Mouse (Mus musculus) stomach, postnatal 0 days (tissue): ENCODE measurements at regions not wholly inside any gene's neighbourhood (a gene's known extent, or its start where the extent isn't known, plus 50 kb on each side); places are given as distances from the start of the nearest gene placed in this dataset.

Source experiments
- ATAC-seq: fragments of 200-750 bp; cut with Nextera tagmentation; 2 replicates; pipeline ENCODE4 v1.8.0; 2017; ENCODE audit not compliant: low FRiP score, low TSS enrichment
- DNase-seq: peaks from one replicate; pipeline ENCODE4 v3.0.0-alpha.2; 2016; ENCODE audit warnings: low spot score
- H3K27ac ChIP-seq: fragments of 300-500 bp; sonication (generic); replicated peaks from 2 replicates; pipeline ENCODE4 v1.5.1; 2014; ENCODE audit warnings: mild to moderate bottlenecking, control low read depth
- H3K27me3 ChIP-seq: fragments of 300-500 bp; sonication (generic); 2 replicates; pipeline ENCODE4 v1.6.1; 2014; ENCODE audit warnings: low read length; ENCODE audit not compliant: control insufficient read depth, insufficient read depth
- H3K36me3 ChIP-seq: fragments of 300-500 bp; sonication (generic); 2 replicates; pipeline ENCODE4 v1.6.1; 2014; ENCODE audit warnings: low read length, mixed read lengths; ENCODE audit not compliant: control insufficient read depth, insufficient read depth
- H3K4me1 ChIP-seq: fragments of 300-500 bp; sonication (generic); replicated peaks from 2 replicates; pipeline ENCODE4 v1.6.1; 2014; ENCODE audit warnings: antibody characterized with exemption; ENCODE audit not compliant: control insufficient read depth, insufficient read depth
- H3K4me2 ChIP-seq: fragments of 300-500 bp; sonication (generic); replicated peaks from 2 replicates; pipeline ENCODE4 v1.6.1; 2014; ENCODE audit warnings: low read depth, mild to moderate bottlenecking, control low read depth, moderate library complexity
- H3K4me3 ChIP-seq: fragments of 300-500 bp; sonication (generic); 2 replicates; pipeline ENCODE4 v1.5.1; 2014; ENCODE audit warnings: low read depth, low read length, control low read depth
- H3K9ac ChIP-seq: fragments of 300-500 bp; sonication (generic); 2 replicates; pipeline ENCODE4 v1.6.1; 2014; ENCODE audit warnings: mild to moderate bottlenecking, low read length, control low read depth, mixed read lengths
- H3K9me3 ChIP-seq: fragments of 300-500 bp; sonication (generic); 2 replicates; pipeline ENCODE4 v1.6.1; 2016; ENCODE audit warnings: low read length; ENCODE audit not compliant: control insufficient read depth
- CTCF ChIP-seq: IDR thresholded peaks from 2 replicates; pipeline ENCODE4 v1.5.1; 2016; ENCODE audit warnings: antibody characterized with exemption, low read depth, mild to moderate bottlenecking, moderate library complexity
- EP300 ChIP-seq: optimal IDR thresholded peaks from 2 replicates; pipeline ENCODE3; 2016; ENCODE audit warnings: antibody characterized with exemption
- WGBS: fragments of 180-500 bp; shearing (Covaris S2); extraction: QIAGEN DNeasy Blood & Tissue Kit; methylation state at CpG from one replicate; pipeline ENCODE4 v1.1.7; 2014; 5-methylcytosine and 5-hydroxymethylcytosine counted together

DNA sequence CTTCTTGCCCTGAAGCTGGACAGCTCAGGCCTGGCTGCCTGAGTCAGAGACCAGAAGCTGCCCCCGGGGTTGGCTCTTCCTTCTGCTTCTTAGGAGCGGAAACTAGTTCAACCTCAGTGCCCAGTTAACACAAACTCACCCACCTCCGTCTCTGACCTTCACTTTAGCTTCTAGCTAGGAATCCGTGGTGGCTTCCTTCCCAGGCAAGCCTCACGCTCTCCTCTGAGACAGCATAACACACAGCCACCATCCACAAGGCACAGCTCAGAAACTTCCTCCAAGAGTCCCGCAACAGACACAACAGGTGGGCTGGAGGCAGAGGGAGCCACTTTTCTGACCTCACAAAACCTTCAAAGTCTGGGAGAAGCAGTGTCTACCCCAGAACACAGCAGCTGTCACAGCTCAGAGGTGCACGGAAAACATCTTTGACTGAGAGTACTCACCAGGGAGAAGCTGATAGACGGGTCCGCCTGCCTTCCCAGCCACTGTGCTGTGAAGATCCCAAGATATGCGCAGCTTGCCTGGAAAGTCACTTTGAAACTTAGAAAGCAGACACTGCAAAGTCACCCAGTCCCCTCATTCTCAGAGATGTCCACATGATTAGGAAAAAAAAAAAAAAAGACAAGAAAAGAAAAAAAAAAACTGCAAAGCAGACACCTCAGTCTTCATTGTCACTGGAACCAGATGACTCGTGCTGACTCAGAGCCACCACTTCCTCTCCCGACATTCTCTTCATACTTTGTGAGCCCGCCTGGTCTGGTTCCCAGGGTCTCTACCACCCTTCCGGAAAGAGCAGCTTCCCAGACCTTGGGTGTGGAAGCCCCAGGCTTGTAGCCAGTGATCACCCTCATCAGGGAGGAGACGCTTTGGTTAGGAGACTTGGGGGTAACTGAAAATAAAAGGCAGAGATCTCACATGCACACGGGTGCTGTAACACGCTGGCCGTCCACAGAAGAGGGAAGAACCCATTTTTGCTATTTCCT, 162.1 kb upstream of the Spdye4c start:
- DNase-seq, result peak; percentile 24
- Histone ChIP-seq H3K4me2 (peak overlapping the region; percentile 45), H3K4me1 (peaks cover 11% of the 10 kb centered on the region), H3K4me3 (peak overlapping the region; percentile 17), H3K27me3 (no peaks in the 10 kb centered on the region), H3K36me3 (no peaks in the 10 kb centered on the region), H3K9ac (peak overlapping the region; percentile 45), H3K9me3 (no peaks in the 10 kb centered on the region), H3K27ac (peak overlapping the region; percentile 83)
- no peak for ATAC-seq
- TF ChIP-seq CTCF, result no peak
- TF ChIP-seq EP300, result no peak
- WGBS, result 35% methylated on average over 18 of the region's 18 CpGs

DNA sequence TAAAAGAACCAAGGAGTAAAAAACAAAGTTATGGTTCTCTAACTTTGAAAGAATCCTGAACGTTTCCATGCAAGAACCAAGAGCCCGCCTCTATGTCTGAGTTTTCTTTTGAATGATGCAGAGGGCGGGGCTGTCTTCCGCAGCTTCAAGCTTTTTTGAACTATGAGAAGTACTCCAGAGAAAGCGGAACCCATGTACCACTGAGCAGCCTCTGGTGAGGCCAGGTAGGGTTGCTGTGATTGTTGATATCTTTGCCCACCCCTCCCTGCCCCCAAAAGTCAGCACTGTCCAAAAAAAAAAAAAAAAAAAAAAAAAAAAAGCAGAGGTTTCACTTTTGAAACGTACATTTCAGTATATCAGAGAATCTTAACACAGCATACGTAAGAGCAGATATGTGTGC, 161.2 kb upstream of the Spdye4c start:
- H3K4me3 ChIP-seq, result no peak overlapping the region
- 34% methylated on average over 7 of the region's 7 CpGs for WGBS
- H3K36me3 ChIP-seq, result no peaks in the 10 kb centered on the region
- H3K9ac ChIP-seq, result no peak overlapping the region
- H3K4me2 ChIP-seq, result peak overlapping the region; percentile 21
- H3K4me1 ChIP-seq, result peaks cover 11% of the 10 kb centered on the region
- TF ChIP-seq CTCF (no peak), EP300 (no peak)
- H3K27me3 ChIP-seq, result no peaks in the 10 kb centered on the region
- ATAC-seq (no peak), DNase-seq (no peak)
- peak overlapping the region; percentile 83 for H3K27ac ChIP-seq
- no peaks in the 10 kb centered on the region for H3K9me3 ChIP-seq

DNA sequence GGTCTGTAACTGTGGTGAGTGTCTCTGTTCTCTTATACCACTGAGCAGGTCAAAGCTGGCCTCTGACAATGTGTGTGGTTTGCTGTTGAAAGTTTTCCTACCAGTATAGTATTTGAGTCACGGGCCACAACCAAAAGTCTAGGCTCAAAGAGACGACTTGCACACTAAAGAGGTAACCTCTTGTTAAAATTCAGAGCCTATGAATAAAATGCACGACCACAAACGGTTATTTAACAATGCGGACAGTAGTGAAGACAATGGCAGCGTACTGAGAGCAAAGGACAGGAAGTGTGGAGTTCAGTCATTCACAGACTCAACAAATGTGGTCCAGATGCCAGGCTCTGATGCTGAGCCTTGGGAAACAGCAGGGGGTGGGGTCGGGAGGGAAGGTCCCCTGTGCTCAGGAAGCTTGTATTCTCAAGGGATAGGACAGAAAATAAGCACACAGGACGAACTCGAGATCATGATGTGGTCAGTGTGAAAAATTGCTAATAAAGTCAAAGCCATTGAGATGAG, 160.2 kb upstream of the Spdye4c start:
- DNase-seq, result no peak
- H3K27ac ChIP-seq, result no peak overlapping the region
- H3K36me3 ChIP-seq, result no peaks in the 10 kb centered on the region
- no peak overlapping the region for H3K4me3 ChIP-seq
- TF ChIP-seq EP300 (no peak), CTCF (no peak)
- peaks cover 11% of the 10 kb centered on the region for H3K4me1 ChIP-seq
- H3K4me2 ChIP-seq, result no peak overlapping the region
- no peak overlapping the region for H3K9ac ChIP-seq
- H3K27me3 ChIP-seq, result no peaks in the 10 kb centered on the region
- ATAC-seq, result no peak
- no peaks in the 10 kb centered on the region for H3K9me3 ChIP-seq
- WGBS, result 77% methylated on average over 9 of the region's 9 CpGs

DNA sequence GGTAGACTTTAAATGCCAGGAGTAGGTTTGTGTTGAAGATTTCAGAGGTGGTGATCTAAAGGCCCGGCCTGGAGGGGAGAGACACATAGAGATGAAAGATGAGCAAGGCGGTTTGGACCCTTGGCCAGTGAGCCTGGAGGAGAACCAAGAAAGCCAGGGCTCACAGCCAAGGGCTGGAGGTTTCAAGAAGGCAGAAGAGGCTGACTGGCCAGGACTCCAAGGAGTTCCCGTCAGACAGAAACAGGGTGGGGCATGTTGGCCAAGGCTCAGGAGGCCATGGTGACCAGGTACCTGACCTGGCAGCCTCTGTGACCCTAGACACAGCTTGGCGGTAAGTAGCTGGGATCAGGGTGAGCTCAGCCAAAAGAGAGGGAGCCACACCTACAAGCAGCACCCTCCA, 159.3 kb upstream of the Spdye4c start:
- Histone ChIP-seq H3K36me3 (no peaks in the 10 kb centered on the region), H3K27me3 (no peaks in the 10 kb centered on the region), H3K27ac (no peak overlapping the region), H3K4me1 (peaks cover 11% of the 10 kb centered on the region), H3K4me2 (no peak overlapping the region), H3K9ac (no peak overlapping the region), H3K9me3 (no peaks in the 10 kb centered on the region), H3K4me3 (no peak overlapping the region)
- TF ChIP-seq CTCF, result no peak
- ATAC-seq (0 out of 2 replicates have a peak, but pooled peaks have one; percentile 31), DNase-seq (no peak)
- WGBS, result 61% methylated on average over 4 of the region's 4 CpGs

DNA sequence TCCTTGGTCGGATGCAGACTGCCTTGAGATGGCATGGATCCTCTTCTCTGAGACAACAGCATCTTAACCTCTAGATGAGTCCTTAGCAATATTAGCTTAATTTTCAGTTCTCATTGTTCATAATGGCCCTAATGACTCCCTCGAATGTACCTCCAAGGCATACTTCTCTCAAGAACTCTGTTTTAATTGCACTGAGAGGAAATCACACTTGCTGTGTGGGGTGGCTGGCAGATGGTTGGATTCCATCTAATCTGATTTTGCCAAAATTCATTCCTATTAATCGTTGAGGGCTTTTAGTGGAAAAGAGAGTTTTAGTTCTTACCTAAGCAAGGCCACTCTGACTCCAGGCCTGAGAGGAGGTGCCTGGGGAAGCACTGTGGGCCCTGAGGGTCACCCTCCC, 158.3 kb upstream of the Spdye4c start:
- TF ChIP-seq CTCF, result no peak
- TF ChIP-seq EP300, result no peak
- DNase-seq (no peak), ATAC-seq (no peak)
- no peak overlapping the region for H3K27ac ChIP-seq
- H3K9me3 ChIP-seq, result no peaks in the 10 kb centered on the region
- no peak overlapping the region for H3K4me2 ChIP-seq
- H3K27me3 ChIP-seq, result no peaks in the 10 kb centered on the region
- H3K36me3 ChIP-seq, result no peaks in the 10 kb centered on the region
- H3K9ac ChIP-seq, result no peak overlapping the region
- 83% methylated on average over 3 of the region's 3 CpGs for WGBS
- H3K4me3 ChIP-seq, result no peak overlapping the region
- peaks cover 9% of the 10 kb centered on the region for H3K4me1 ChIP-seq

DNA sequence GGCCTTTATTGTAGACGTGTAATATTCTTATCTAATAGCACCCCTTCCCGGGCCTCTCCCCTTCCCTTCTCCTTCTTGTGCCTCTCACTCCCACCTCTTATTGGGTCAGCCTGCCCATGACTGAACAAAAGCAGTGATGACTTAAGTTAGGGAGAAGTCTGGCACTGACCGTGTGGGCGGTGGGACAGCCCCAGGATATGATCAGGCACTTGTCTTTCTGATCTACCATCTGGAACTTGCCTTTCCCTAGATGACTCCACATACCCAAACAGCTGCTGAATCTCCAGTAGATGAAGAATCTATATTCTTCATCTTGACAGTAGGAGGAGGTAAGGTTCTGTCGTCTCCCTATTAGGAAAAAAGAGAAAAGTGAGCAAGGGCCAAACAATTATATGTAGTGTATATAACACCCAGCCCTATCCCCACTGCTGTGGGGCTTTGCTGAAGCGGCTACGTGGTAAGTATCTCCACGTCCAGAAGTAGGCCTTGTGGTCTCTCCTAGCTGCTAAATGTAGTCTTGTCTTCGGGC, 157.4 kb upstream of the Spdye4c start:
- Histone ChIP-seq H3K9ac (no peak overlapping the region), H3K4me2 (no peak overlapping the region), H3K27me3 (no peaks in the 10 kb centered on the region), H3K9me3 (no peaks in the 10 kb centered on the region), H3K4me3 (no peak overlapping the region), H3K36me3 (no peaks in the 10 kb centered on the region), H3K27ac (no peak overlapping the region), H3K4me1 (peaks cover 8% of the 10 kb centered on the region)
- TF ChIP-seq CTCF (no peak), EP300 (no peak)
- DNase-seq (no peak), ATAC-seq (no peak)
- WGBS, result 81% methylated on average over 9 of the region's 9 CpGs
